Mouse (Mus musculus): ENCODE data around the gene Zfp423.

The Zfp423 gene

DNA sequence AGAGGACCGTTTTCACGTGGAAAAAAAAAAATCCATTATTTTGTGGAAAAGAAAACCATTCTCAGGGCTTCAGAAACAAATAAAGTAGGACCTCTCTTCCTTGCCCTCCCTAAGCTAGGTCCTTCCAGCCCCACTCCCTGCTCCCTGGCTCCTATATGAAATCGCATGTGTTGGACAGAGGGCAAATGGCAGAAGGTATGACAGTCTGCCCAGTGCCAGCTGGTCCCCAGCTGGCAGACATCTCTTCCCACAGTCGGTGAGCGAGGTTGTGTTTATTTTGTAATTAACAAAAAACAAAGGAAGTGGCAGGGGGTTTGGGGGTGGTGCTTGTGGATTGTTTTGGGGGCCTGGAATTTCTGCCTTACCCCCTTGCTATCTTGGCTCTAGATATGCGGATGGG lies 339.2 kb downstream of the Zfp423 start:
- DNase-seq (ENCODE audit: low read depth in 1 of 2, low spot score in 2 of 2) = no peak

DNA sequence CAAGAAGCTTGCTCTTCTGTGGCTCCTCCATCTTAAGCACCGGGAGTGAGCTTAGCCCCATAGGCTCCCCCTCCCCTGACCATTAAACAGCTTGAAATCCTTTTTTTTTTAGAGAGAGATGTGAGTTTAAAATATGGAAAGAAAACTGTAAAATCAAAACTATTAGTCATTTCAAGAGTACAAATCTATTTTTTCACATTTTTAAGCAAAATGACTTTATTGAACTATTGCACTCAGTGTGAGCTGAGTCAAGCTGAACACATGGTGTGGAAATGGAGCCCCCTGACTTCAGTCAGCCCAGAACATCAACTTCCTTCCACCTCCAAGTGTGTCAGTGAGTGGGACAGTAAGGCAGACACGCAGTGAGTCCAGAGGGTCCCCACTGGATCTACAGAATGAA lies 339.9 kb downstream of the Zfp423 start:
- DNase-seq (ENCODE audit: low read depth in 1 of 2, low spot score in 2 of 2) = no peak

GRCm38 (mm10) chr8:87619118-87619517 lies 340.3 kb downstream of the Zfp423 start:
- no peak for DNase-seq (ENCODE audit: low read depth in 1 of 2, low spot score in 2 of 2)

DNA sequence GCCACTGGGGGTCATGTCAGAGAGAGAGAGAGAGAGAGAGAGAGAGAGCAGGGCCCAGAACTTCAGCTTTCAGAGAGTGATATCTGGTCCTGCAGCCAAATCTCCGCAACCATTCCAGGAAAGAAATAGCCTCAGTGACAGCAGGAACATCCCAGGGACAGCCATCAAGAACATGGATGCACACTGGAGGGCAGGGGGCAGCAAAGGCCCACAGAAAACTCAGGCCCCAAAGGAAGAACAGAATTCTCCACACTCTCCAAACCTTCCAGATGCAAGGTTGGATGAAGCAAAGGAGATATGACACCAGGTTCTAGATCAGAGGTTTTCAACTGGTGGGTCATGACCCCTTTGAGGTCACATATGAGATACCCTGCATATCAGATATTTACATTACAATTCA lies 345.7 kb downstream of the Zfp423 start:
- DNase-seq (ENCODE audit: low read depth in 1 of 2, low spot score in 2 of 2) = no peak

Data from monocyte, adult 2 months (primary cell).